Mouse (Mus musculus) midbrain, embryonic 12.5 days (tissue): ENCODE data around the gene Slc16a11. TPM values are rescaled to one million over a fixed set of nuclear protein-coding genes. Genes with fewer than 3 reads are reported as not detected.
A peak's percentile ranks its signal among the peaks of the same experiment; 100 is the strongest.

Source experiments
- ATAC-seq: fragments of 200-750 bp; cut with Nextera tagmentation; 2 replicates; pipeline ENCODE4 v1.8.0; 2017; ENCODE audit warnings: low read depth, moderate TSS enrichment, moderate library complexity; ENCODE audit not compliant: low FRiP score
- H3K27ac ChIP-seq: fragments of 300-500 bp; sonication (generic); replicated peaks from 2 replicates; pipeline ENCODE4 v1.5.1; 2016; ENCODE audit warnings: mild to moderate bottlenecking
- H3K27me3 ChIP-seq: fragments of 300-500 bp; sonication (generic); 2 replicates; pipeline ENCODE4 v1.6.1; 2016; ENCODE audit warnings: mild to moderate bottlenecking
- H3K36me3 ChIP-seq: fragments of 300-500 bp; sonication (generic); 2 replicates; pipeline ENCODE4 v1.6.1; 2016
- H3K4me1 ChIP-seq: fragments of 300-500 bp; sonication (generic); 2 replicates; pipeline ENCODE4 v1.6.1; 2016
- H3K4me2 ChIP-seq: fragments of 300-500 bp; sonication (generic); replicated peaks from 2 replicates; pipeline ENCODE4 v1.6.1; 2016; ENCODE audit warnings: mild to moderate bottlenecking, moderate library complexity
- H3K4me3 ChIP-seq: fragments of 300-500 bp; sonication (generic); 2 replicates; pipeline ENCODE4 v1.5.1; 2016; ENCODE audit warnings: mild to moderate bottlenecking
- H3K9ac ChIP-seq: fragments of 300-500 bp; sonication (generic); replicated peaks from 2 replicates; pipeline ENCODE4 v1.6.1; 2016; ENCODE audit warnings: mild to moderate bottlenecking, moderate library complexity
- H3K9me3 ChIP-seq: fragments of 300-500 bp; sonication (generic); 2 replicates; pipeline ENCODE4 v1.6.1; 2016; ENCODE audit warnings: mild to moderate bottlenecking
- WGBS: fragments of 180-500 bp; shearing (Covaris S2); methylation state at CpG from one replicate; pipeline ENCODE4 v1.1.7; 2016; 5-methylcytosine and 5-hydroxymethylcytosine counted together
- polyA plus RNA-seq: library from polyadenylated mRNA; unstranded; fragments of >200 nt; fragmentation: Nextera tagmentation; extraction: Ambion mirVana; gene quantifications from 2 replicates; pipeline ENCODE4 v1.2.1, GENCODE M21; 2016

Gene Slc16a11
- polyA plus RNA-seq, 1 experiment from 2014 or later, result 1.9 TPM

DNA sequence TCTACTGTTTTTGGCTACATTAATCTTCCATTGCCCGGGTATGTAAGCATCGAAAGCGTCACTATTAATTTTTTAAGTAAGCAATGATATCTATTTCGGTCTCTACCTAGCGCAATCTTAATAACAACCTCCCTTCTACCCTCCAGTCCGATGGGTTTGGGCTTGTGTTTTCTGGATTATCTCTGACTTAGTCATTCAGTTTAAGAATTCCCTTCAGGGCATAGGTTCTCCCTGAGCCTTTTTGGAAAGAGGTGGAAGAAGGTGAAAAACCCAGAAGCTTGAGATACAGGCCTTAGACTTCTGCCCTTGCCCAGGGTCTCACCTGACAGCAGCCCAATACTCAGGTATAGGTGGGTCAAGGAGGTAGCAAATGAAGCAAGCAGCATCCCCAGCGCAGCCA is 7.3 kb downstream of the Slc16a11 start:
- peak overlapping the region; percentile 88 for H3K4me2 ChIP-seq
- H3K27ac ChIP-seq, result peak overlapping the region; percentile 90; the same call in 1 of the 2 replicates
- no peaks in the 10 kb centered on the region for H3K9me3 ChIP-seq
- H3K4me1 ChIP-seq, result peaks cover 36% of the 10 kb centered on the region
- ATAC-seq, result no peak
- peaks cover 16% of the 10 kb centered on the region for H3K36me3 ChIP-seq
- H3K9ac ChIP-seq, result peak overlapping the region; percentile 77
- H3K27me3 ChIP-seq, result peaks cover 55% of the 10 kb centered on the region
- peak overlapping the region; percentile 61 for H3K4me3 ChIP-seq
- WGBS, result 56% methylated on average over 7 of the region's 7 CpGs

DNA sequence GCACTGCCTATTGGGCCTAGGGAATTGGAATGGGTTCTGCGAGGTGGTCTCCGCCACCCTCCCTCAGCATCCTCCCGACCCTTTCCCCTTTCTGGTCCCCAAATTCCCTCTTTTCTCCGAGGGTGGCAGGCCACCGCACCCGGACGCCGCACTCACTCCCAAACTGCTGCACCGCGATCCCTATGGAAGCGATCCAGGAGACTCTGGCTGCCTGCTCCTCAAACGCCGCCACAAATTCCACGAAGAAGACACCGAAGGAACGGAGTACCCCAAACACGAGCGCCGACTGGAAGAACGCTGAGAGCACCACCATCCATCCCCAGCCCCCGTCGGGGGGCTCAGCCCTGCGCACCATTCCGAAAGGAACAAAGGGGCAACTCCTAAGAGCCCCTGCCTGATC is 7.8 kb downstream of the Slc16a11 start:
- no peak for ATAC-seq

DNA sequence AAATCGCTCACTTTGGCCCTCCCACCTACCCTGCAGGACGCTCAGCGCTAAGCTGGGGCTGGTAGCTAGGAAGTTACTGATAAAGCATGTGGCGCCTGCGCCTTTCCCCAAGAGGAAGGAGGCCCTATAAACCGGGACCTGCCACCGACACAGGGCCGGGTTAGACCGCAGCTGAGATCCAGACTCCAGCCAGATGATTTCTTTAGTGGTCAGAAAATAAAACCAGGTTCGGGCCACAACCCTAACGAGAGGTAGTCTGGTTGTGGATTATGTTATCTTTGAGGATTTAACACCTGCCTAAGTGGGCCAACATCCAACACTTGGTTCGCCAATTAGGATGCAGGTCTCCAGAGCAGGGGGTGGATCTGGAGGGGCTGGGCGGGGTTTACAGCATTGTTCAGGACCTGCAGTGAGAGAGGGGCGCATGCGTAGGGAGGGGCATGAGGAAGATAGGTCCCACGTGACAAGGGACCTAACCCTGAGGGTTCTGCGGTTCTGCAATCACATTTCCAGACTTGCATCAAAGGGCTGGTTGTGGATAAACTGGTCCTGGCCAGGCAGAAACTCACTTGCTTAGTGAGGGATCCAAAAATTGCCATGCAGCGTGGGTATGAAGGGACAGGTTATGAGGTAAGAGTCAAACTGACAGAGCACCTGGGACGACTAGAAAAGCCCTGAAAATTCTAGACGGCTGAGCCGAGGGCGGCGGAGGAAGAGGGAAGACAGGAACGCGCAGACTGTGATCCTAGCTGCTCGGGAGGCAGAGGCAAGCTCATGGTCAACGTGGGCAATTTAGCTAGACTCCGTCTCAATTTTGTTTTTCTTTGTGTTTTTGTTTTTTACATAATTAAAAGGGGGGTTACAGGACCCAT is 8.4 kb downstream of the Slc16a11 start, which contains the start of gene Slc16a13:
TSS of gene Slc16a13 (minus strand) at position 334 of the 872 bp plus-strand sequence.
- Histone ChIP-seq H3K4me2 (peak within 1 kb of the TSS; percentile 88), H3K27ac (peak within 1 kb of the TSS; percentile 90), H3K9me3 (no peaks in the 10 kb centered on the region), H3K27me3 (peaks cover 55% of the 10 kb centered on the region), H3K4me3 (peak within 1 kb of the TSS; percentile 61), H3K4me1 (peaks cover 32% of the 10 kb centered on the region), H3K36me3 (peaks cover 16% of the 10 kb centered on the region), H3K9ac (peak within 1 kb of the TSS; percentile 77)
- peak; percentile 93 for ATAC-seq
- under 1% methylated on average over 28 of the region's 28 CpGs for WGBS

More for the DNA sequence above, 7.8 kb downstream of the Slc16a11 start:
- peak overlapping the region; percentile 88 for H3K4me2 ChIP-seq
- peaks cover 33% of the 10 kb centered on the region for H3K4me1 ChIP-seq
- peaks cover 16% of the 10 kb centered on the region for H3K36me3 ChIP-seq
- H3K27ac ChIP-seq, result peak overlapping the region; percentile 90
- peak overlapping the region; percentile 77 for H3K9ac ChIP-seq
- H3K4me3 ChIP-seq, result peak overlapping the region; percentile 61
- H3K9me3 ChIP-seq, result no peaks in the 10 kb centered on the region
- under 1% methylated on average over 24 of the region's 24 CpGs for WGBS
- H3K27me3 ChIP-seq, result peaks cover 55% of the 10 kb centered on the region

DNA sequence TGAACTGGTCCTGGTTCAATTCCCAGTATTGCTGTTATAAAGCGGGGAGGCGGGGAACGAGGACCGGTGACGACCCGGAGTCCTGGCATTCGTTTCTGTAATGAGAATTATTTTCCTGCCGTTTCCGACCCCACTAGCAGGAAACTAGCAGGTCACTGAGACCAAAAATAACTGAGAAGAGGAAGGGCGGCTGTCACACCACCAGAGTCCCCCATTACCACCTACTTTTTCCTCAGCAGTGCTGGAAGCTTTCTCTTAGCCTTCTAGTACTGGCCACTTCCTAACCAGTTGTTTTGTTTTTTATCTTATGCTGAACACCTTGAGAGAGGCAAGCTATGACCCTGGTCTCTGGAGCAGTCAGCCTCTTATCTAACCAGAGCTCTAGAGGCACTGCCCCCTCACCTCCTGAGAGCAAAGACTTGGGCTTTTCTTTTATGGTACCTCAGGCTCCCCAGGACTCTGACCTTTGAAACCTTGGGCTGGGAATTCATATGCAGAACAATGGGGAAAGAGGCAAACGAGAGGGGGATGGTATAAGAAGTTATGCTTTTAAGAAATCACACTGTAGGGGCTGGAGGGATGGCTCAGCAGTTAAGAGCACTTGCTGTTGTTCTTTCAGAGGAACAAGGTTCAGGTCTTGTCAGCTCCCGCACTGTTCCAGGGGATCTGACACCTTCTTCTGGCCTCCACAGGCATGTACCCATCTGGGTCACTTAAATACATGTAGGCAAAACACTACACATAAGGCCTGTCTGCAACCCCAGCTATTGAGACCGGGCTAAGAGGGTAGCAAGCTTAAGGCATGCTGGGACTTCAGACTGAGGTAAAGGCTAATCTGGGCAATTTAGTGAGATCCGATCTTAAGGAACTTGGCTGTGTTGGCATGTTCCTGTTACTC is 9.3 kb downstream of the Slc16a11 start:
- H3K4me3 ChIP-seq, result peak overlapping the region; percentile 61
- H3K27ac ChIP-seq, result peak overlapping the region; percentile 90
- no peak for ATAC-seq
- H3K4me2 ChIP-seq, result peak overlapping the region; percentile 88
- peaks cover 55% of the 10 kb centered on the region for H3K27me3 ChIP-seq
- no peaks in the 10 kb centered on the region for H3K9me3 ChIP-seq
- H3K9ac ChIP-seq, result peak overlapping the region; percentile 77
- H3K36me3 ChIP-seq, result peaks cover 12% of the 10 kb centered on the region
- WGBS, result 10% methylated on average over 14 of the region's 14 CpGs
- H3K4me1 ChIP-seq, result peaks cover 41% of the 10 kb centered on the region

- no peaks in the 10 kb centered on the region for H3K36me3 ChIP-seq
- no peak overlapping the region for H3K27ac ChIP-seq
- no peaks in the 10 kb centered on the region for H3K9me3 ChIP-seq
- ATAC-seq, result no peak
- H3K27me3 ChIP-seq, result peaks cover 57% of the 10 kb centered on the region
- no peak overlapping the region for H3K9ac ChIP-seq
- H3K4me1 ChIP-seq, result peaks cover 44% of the 10 kb centered on the region
- no peak overlapping the region for H3K4me3 ChIP-seq
- no peak overlapping the region for H3K4me2 ChIP-seq
- WGBS, result 91% methylated on average over 9 of the region's 9 CpGs
Observed at GRCm38 (mm10) chr11:70223724-70224123, 11.2 kb downstream of the Slc16a11 start.

- no peaks in the 10 kb centered on the region for H3K36me3 ChIP-seq
- peak overlapping the region; percentile 14; the same call in 1 of the 2 replicates for H3K4me3 ChIP-seq
Observed at GRCm38 (mm10) chr11:70225798-70226601, 13.4 kb downstream of the Slc16a11 start.

GRCm38 (mm10) chr11:70226602-70226890 is 14.0 kb downstream of the Slc16a11 start:
- 0 out of 2 replicates have a peak overlapping the region, but pooled peaks have one; percentile 4 for H3K9ac ChIP-seq
- 6% methylated on average over 18 of the region's 18 CpGs for WGBS
- H3K27me3 ChIP-seq, result peaks cover 81% of the 10 kb centered on the region
- no peak overlapping the region for H3K27ac ChIP-seq
- H3K9me3 ChIP-seq, result no peaks in the 10 kb centered on the region
- H3K4me3 ChIP-seq, result peak overlapping the region; percentile 14; the same call in 1 of the 2 replicates
- H3K4me2 ChIP-seq, result peak overlapping the region; percentile 37
- no peaks in the 10 kb centered on the region for H3K36me3 ChIP-seq
- no peak for ATAC-seq
- peaks cover 38% of the 10 kb centered on the region for H3K4me1 ChIP-seq

More at GRCm38 (mm10) chr11:70225798-70226601, 13.4 kb downstream of the Slc16a11 start:
- Histone ChIP-seq H3K4me1 (peaks cover 41% of the 10 kb centered on the region), H3K9me3 (no peaks in the 10 kb centered on the region), H3K27me3 (peaks cover 77% of the 10 kb centered on the region), H3K27ac (no peak overlapping the region), H3K9ac (0 out of 2 replicates have a peak overlapping the region, but pooled peaks have one; percentile 4), H3K4me2 (peak overlapping the region; percentile 37)
- no peak for ATAC-seq
- 20% methylated on average over 27 of the region's 27 CpGs for WGBS

DNA sequence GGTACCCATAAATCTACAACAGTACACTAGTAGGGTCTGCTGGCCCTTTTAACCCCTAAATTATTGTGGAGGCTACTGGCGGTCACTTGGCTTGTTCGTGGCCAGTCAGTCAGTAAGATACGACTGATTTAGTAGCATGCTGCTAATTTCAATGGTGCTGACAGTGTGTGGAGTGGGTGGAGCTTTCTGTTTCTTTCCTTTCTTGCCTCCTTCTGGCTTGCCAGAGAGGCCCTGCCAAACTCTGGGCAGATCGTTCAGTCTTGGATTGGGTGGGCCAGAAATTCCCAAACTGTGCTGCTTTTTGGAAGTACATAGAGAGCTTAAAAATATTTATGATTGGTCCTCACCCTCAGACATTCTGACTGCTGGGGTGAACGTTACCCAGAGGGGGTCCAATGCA is 14.6 kb downstream of the Slc16a11 start:
- Histone ChIP-seq H3K9ac (no peak overlapping the region), H3K27me3 (peaks cover 82% of the 10 kb centered on the region), H3K4me1 (peaks cover 32% of the 10 kb centered on the region), H3K4me2 (peak overlapping the region; percentile 37; the same call in 1 of the 2 replicates), H3K27ac (no peak overlapping the region), H3K4me3 (0 out of 2 replicates have a peak overlapping the region, but pooled peaks have one; percentile 14), H3K36me3 (no peaks in the 10 kb centered on the region), H3K9me3 (no peaks in the 10 kb centered on the region)
- 39% methylated on average over 5 of the region's 5 CpGs for WGBS
- no peak for ATAC-seq

DNA sequence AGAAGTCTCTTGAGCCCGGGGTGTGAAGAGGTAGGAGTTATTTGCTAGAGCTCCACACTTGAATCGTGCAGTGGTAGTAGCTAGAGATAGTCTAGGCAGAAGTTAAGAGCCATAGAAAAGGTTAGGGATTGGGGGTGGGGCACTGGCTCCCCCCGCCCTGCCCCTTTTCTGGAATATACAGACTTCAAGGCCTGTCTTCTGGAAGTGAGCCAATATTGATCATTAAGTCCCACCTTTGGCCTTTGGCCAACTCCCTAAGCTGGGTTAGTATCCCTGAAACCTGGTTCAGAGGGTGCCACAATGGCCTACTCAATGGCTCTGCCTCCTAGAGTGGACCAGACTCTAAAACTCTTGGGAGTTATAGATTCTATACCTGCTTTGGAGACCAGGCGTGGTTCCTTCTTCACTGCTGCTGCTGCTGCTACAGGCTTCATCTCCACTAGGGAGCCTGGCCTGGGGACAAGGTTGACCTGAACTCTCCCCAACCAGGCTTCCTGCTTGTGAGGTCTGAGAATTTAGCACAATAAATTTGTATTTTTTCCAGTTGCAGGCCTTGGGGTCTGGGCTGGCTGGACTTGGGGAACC is 15.2 kb downstream of the Slc16a11 start:
- no peak overlapping the region for H3K4me3 ChIP-seq
- no peak overlapping the region; the same call in 1 of the 2 replicates for H3K9ac ChIP-seq
- peaks cover 82% of the 10 kb centered on the region for H3K27me3 ChIP-seq
- H3K36me3 ChIP-seq, result no peaks in the 10 kb centered on the region
- WGBS, result 91% methylated on average over 4 of the region's 4 CpGs
- H3K9me3 ChIP-seq, result no peaks in the 10 kb centered on the region
- peak overlapping the region; percentile 44; the same call in 1 of the 2 replicates for H3K4me2 ChIP-seq
- peaks cover 33% of the 10 kb centered on the region for H3K4me1 ChIP-seq
- no peak overlapping the region for H3K27ac ChIP-seq
- ATAC-seq, result no peak

- Histone ChIP-seq H3K9me3 (no peaks in the 10 kb centered on the region), H3K4me1 (peaks cover 38% of the 10 kb centered on the region), H3K27ac (no peak overlapping the region), H3K27me3 (peaks cover 77% of the 10 kb centered on the region), H3K9ac (no peak overlapping the region; the same call in 1 of the 2 replicates), H3K4me3 (peak overlapping the region; percentile 25), H3K4me2 (peak overlapping the region; percentile 44), H3K36me3 (no peaks in the 10 kb centered on the region)
- peak; percentile 61; the same call in 1 of the 2 replicates for ATAC-seq
- under 1% methylated on average over 19 of the region's 19 CpGs for WGBS
Observed at GRCm38 (mm10) chr11:70228828-70229227, 16.3 kb downstream of the Slc16a11 start.
